Mouse (Mus musculus) brain, embryonic 14.5 days (tissue): ENCODE results near the gene Astn2.

Experiments
- CTCF ChIP-seq: fragments of 200-500 bp; IDR thresholded peaks from 2 replicates; pipeline ENCODE4 v1.5.1; 2012; ENCODE audit warnings: inconsistent platforms, mild to moderate bottlenecking, moderate library complexity, borderline replicate concordance; ENCODE audit not compliant: insufficient read depth, insufficient read length; ENCODE audit errors: extremely low read depth
- POLR2A ChIP-seq: fragments of 200-500 bp; IDR thresholded peaks from 2 replicates; pipeline ENCODE4 v1.6.1; 2012; ENCODE audit warnings: mild to moderate bottlenecking, inconsistent platforms, borderline replicate concordance; ENCODE audit not compliant: poor library complexity, insufficient read depth, insufficient read length, severe bottlenecking; ENCODE audit errors: extremely low read depth

DNA sequence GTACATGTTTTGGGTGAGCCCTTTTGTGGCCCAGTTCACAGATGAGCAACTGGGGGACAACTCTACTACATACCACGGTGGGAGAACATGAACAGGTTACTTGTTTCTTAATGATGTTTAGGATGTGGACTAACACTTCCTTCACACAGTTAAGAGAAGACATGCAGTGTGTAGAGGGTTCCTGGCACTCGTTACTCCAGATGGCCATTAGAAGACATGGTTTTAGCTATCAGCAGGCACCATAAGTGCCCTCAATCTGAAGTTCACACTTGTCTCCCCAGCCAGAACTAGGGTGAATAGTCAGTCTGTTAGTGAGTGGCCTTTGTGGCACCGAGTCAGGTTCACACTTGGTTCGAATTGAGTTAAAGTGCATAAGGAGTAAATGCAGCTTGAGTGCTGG is 796.3 kb downstream of the Astn2 start:
- TF ChIP-seq CTCF (no peak), POLR2A (no peak)
